Mouse (Mus musculus) erythroblast, embryonic 14.5 days (primary cell): ENCODE measurements around the gene Olfr1471.
"Not testable (repeated sequence)": the region's sequence is repeated elsewhere in the genome, so short reads cannot be mapped to it uniquely, and the experiment has no call there.

Experiments used
- GATA1 ChIP-seq: IDR thresholded peaks from 2 replicates; pipeline ENCODE4 v1.6.1; 2012; ENCODE audit warnings: low read length, inconsistent platforms, mixed read lengths
- TAL1 ChIP-seq: IDR thresholded peaks from 3 replicates; pipeline ENCODE4 v1.6.1; 2012; ENCODE audit warnings: low read length, inconsistent platforms, mixed read lengths

GRCm38 (mm10) chr19:13443109-13443508 is at the start of gene Olfr1471:
- not testable (repeated sequence) for TF ChIP-seq TAL1, GATA1
